Mouse (Mus musculus): ENCODE measurements around the gene Odc1. TPM values are rescaled to one million over a fixed set of nuclear protein-coding genes. Genes with fewer than 3 reads are reported as not detected.
"Not testable (repeated sequence)": the region's sequence is repeated elsewhere in the genome, so short reads cannot be mapped to it uniquely, and the experiment has no call there.

The Odc1 gene
- total RNA-seq, 4 experiments from 2014 or later = 65.7 to 84.1 (median 79.2) TPM

DNA sequence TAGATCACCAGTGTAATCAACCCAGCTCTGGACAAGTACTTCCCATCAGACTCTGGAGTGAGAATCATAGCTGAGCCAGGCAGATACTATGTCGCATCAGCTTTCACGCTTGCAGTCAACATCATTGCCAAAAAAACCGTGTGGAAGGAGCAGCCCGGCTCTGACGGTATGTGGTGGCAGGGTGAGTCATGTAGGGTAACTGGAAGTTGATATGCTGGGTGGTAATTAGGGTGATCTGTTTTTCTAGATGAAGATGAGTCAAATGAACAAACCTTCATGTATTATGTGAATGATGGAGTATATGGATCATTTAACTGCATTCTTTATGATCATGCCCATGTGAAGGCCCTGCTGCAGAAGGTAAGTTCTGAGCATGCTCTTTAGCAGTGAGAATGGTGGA is 4.8 kb downstream of the Odc1 start:
- not testable (repeated sequence) for DNase-seq (ENCODE audit: low spot score)

GRCm38 (mm10) chr12:17551208-17551995 is 6.8 kb downstream of the Odc1 start:
- no peak for DNase-seq (ENCODE audit: low spot score)

- no peak for DNase-seq (ENCODE audit: low spot score)
Measured at GRCm38 (mm10) chr12:17552420-17552819, 7.8 kb downstream of the Odc1 start.

DNA sequence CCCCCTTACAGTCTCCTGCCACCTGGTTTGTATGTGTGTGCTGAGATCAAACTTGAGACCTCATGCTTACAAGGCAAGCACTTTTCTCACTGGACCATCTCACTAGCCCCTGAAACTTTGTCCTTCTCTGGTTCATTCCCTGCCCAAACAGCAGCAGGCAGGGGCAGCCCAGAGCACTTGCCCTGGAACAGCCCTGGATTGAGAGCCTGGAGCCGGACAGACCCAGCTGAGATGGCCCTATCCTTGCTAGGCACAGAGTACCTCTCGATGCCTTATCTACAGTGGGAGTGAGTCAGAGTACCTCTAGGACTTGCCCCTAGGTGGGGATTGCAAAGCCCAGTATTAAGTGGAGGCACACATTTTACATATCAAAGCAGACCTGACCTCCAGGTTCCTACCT is 8.4 kb downstream of the Odc1 start:
- DNase-seq (ENCODE audit: low spot score) = no peak

GRCm38 (mm10) chr12:17553627-17554026 is 9.0 kb downstream of the Odc1 start:
- no peak for DNase-seq (ENCODE audit: low spot score)

GRCm38 (mm10) chr12:17554200-17554951 is 9.8 kb downstream of the Odc1 start:
- peak; percentile 84 for DNase-seq (ENCODE audit: low spot score)

DNA sequence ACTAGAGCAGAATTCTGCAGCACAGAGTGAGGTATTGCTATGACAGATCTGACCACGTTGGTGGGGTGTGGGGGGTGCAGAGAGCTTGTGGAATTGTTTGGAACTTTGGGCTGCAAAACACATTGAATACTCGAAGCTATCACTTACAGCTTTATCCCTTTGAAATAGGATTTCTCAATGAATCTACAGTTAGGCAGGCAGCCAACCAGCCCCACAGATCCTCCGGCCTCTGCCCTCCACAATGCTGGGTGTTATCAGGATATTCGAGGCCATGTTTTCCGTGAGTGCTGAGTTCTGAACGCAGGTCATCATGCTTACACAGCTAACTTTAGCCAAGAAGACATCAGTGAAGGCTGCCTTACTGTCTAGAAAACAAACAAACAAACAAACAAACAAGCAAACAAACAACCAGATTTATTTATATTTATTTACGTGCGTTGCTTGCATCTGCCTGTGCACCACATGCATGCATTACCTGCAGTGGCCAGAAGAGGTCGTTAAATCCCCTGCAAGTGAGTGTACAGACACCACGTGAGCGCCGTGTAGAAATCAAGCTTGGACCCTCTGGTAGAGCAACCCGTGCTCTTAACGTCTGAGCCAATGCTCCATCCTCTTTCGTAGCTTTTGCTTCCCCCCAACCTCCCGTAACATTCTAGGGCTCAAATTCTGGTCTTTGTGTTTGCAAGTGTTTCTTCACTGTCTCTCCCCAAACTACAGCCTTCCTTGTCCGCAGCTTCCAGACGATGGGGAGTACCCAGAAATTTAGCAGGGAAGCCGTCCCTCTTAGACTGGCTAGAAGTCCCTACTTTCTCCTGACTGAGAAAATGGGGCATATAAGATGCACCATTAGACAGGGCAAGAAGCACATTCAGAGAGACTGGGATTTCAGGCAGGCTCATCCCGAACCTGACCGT is 12.1 kb downstream of the Odc1 start:
- no peak for DNase-seq (ENCODE audit: low spot score)

GRCm38 (mm10) chr12:17557344-17557966 is 12.9 kb downstream of the Odc1 start:
- no peak for DNase-seq (ENCODE audit: low spot score)

DNA sequence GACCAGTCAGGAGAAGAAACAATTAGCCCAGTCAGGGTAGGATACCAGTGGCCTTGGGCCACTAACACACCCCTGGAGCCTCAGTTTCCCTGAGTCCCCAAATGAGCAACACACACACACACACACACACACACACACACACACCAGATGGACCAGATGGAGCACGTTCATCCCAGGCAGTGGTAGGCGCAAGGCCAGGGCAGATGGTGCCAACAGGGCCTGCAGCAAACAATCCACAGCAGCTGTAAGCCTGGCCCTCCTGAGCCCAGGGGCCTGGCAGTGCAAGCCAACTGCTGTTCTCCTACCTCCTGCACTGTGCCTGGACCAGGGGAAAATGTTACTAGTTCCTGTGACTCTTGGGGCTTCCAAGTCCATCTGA is 13.4 kb downstream of the Odc1 start:
- DNase-seq (ENCODE audit: low spot score) = no peak

DNA sequence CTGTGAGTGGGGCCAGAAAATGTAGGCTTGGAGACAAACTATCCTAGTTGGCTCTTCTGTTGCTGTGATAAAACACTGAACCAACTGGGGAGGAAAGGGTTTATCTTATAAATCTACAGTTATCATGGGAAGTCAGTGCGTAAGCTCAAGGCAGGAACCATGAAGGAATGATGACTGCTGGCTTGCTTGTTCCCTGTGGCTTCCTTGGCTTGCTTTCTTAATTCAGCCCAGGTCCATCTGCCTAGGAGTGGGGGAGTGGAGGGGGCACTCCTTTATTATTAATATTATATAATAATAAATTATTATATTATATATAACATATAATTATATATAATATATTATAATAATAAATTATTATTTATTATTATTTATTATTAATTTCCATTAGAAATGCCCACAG is 17.8 kb downstream of the Odc1 start:
- DNase-seq (ENCODE audit: low spot score) = no peak

DNA sequence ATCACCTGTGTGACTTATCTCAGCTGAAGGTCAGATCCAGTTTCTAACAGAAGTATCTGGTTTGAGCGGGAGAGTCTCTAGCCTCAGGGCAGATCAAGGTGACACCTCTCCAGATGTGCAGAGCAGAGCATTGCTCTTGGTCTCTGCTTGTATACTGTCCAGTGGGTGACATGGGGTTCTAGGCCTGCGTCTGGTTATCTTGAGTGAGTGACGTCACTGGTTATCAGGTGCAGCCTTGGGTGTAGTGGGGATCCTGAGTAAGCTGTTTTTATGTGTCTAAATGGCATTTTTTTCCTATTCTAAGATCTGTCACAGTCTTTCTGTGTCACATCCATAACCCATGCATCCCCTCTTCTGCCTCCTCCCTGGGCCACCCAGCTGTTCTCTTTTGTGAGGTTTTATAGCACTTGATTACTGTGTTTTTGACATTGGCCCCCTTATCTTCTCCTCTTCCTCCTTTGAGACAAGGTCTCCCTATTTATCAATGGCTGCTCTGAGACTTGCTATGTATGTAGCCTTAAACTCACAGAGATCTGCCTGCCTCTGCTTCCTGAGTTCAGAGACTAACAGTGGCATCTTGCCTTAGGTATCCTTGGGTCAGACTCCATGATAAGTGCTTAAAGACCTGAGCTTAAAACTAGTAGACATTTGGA is 20.9 kb downstream of the Odc1 start:
- DNase-seq (ENCODE audit: low spot score) = no peak

DNA sequence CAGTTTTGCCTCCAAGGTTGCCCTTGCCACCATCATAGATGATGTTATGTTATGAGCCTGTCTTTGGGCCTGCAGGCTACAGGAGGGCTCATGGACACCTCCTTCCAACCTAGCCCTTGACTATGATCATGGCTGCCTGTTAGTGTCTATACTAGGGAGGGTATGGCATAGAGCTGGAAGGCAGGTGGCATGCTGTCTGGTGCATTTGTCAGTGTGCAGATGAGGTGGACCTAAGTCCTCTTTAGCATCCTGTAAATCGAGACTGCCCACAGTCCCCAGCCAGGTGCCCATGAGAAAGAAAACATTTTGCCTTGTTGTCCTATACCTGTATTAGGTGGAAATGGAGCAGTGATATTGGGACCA is 21.4 kb downstream of the Odc1 start:
- DNase-seq (ENCODE audit: low spot score) = no peak

GRCm38 (mm10) chr12:17568564-17568963 is 24.0 kb downstream of the Odc1 start:
- no peak for DNase-seq (ENCODE audit: low spot score)

- DNase-seq (ENCODE audit: low spot score) = no peak
Measured at GRCm38 (mm10) chr12:17574591-17574990, 30.0 kb downstream of the Odc1 start.

DNA sequence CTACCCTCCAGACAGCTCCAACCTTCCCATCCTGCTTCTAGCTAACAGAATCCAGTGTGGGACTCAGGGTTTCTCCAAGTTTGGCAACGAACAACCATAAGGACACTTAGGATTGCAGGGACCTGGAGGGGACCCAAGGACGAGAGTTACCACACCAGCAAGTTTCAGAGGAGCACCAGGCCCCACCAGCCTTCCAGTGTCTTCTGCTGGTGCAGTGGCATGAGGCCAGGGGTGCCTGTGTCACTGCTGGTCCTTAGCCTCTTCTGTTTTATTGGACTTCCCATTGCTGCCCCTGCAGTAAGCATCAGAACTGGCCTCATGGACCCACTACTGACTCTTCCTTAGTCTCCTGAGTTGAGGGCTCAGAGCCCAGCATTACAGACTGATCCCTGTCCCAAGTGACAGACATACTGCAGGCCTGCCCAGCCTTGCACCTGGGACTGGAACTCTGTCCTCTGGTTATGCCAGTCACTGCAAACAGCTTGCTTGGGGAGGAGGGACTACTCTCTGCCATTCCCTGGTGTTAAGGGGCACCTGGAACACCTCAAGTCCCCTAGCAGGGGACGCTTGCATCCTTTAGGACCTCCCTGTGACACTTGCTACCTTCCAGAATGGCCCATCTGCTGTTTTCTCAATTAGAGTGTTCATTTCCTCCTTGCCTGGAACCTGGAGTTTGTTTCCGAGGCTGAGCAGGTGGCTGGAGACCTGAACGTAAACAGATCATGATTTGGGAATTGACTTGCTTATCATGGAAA is 30.7 kb downstream of the Odc1 start:
- DNase-seq (ENCODE audit: low spot score) = no peak

DNA sequence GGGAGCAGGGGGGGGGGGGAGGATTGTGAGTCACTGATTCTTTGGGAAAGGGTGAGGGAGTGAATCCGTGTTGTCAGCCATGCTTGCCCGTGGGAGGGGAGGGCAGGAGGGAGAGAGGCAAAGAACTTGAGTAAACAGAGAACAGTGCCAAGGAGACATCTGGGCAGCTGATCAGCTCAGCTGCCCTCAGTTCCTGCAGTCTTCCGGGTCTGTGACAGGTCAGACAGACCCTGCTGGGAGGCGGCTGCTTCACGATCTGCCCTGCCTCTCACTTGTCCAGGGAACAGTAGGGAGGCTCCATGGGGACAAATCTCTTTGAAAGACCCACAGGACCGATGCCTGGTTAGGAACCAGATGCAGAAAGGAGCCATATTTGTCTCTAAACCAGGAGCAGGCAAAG is 31.4 kb downstream of the Odc1 start:
- peak; percentile 11 for DNase-seq (ENCODE audit: low spot score)

- no peak for DNase-seq (ENCODE audit: low spot score)
Measured at GRCm38 (mm10) chr12:17578601-17579000, 34.0 kb downstream of the Odc1 start.

- DNase-seq (ENCODE audit: low spot score) = no peak
Measured at GRCm38 (mm10) chr12:17581001-17581400, 36.4 kb downstream of the Odc1 start.

- no peak for DNase-seq (ENCODE audit: low spot score)
Measured at GRCm38 (mm10) chr12:17582406-17582805, 37.8 kb downstream of the Odc1 start.

GRCm38 (mm10) chr12:17583860-17584259 is 39.3 kb downstream of the Odc1 start:
- no peak for DNase-seq (ENCODE audit: low spot score)

Data from heart, adult 8-10 months (tissue).